Mouse (Mus musculus) liver, embryonic 14.5 days (tissue): ENCODE measurements around the gene Fam129a. TPM values are rescaled to one million over a fixed set of nuclear protein-coding genes. Genes with fewer than 3 reads are reported as not detected.

ENCODE experiments used
- ATAC-seq: fragments of 200-750 bp; cut with Nextera tagmentation; 2 replicates; pipeline ENCODE4 v1.8.0; 2017; ENCODE audit warnings: moderate number of reproducible peaks, mild to moderate bottlenecking, moderate library complexity; ENCODE audit not compliant: insufficient read depth
- DNase-seq, 3 experiments: peaks; one replicate each; pipeline ENCODE4 v3.0.0-alpha.2; 2012 to 2013; ENCODE audit warnings: low read depth in 3 of 3, low spot score in 3 of 3
- H3K27ac ChIP-seq: fragments of 300-500 bp; sonication (generic); 2 replicates; pipeline ENCODE4 v1.5.1; 2014; ENCODE audit warnings: moderate library complexity, mild to moderate bottlenecking, control low read depth, inconsistent platforms
- H3K27me3 ChIP-seq: fragments of 300-500 bp; sonication (generic); 2 replicates; pipeline ENCODE4 v1.6.1; 2014; ENCODE audit warnings: mild to moderate bottlenecking, low read length, moderate library complexity; ENCODE audit not compliant: control insufficient read depth, insufficient read depth
- H3K36me3 ChIP-seq: fragments of 300-500 bp; sonication (generic); replicated peaks from 2 replicates; pipeline ENCODE4 v1.6.1; 2014; ENCODE audit warnings: low read depth; ENCODE audit not compliant: control insufficient read depth, insufficient read depth
- H3K4me1 ChIP-seq, 2 experiments: fragments of 200-500 bp in 1 of 2; fragments of 300-500 bp in 1 of 2; sonication (generic) in 1 of 2; replicated peaks; 2 replicates each; pipeline ENCODE4 v1.6.1; 2012 to 2014; ENCODE audit warnings: antibody characterized with exemption in 1 of 2, inconsistent platforms in 1 of 2, low read length in 1 of 2; ENCODE audit not compliant: control insufficient read depth in 2 of 2, insufficient read depth in 2 of 2
- H3K4me2 ChIP-seq: fragments of 300-500 bp; sonication (generic); 2 replicates; pipeline ENCODE4 v1.6.1; 2014; ENCODE audit warnings: low read depth, mild to moderate bottlenecking, control low read depth, moderate library complexity
- H3K4me3 ChIP-seq, 2 experiments: fragments of 200-500 bp in 1 of 2; fragments of 300-500 bp in 1 of 2; sonication (generic) in 1 of 2; 2 replicates each; pipeline ENCODE4 v1.5.1; 2012 to 2014; ENCODE audit warnings: low read depth in 2 of 2, low read length in 2 of 2, mild to moderate bottlenecking in 2 of 2, control low read depth in 1 of 2, inconsistent platforms in 1 of 2, moderate library complexity in 1 of 2; ENCODE audit not compliant: insufficient read depth in 1 of 2
- H3K9ac ChIP-seq: fragments of 300-500 bp; sonication (generic); replicated peaks from 2 replicates; pipeline ENCODE4 v1.6.1; 2014; ENCODE audit warnings: mild to moderate bottlenecking, control low read depth, moderate library complexity
- H3K9me3 ChIP-seq: fragments of 300-500 bp; sonication (generic); 2 replicates; pipeline ENCODE4 v1.6.1; 2016; ENCODE audit warnings: low read length, mixed read lengths; ENCODE audit not compliant: control insufficient read depth
- CTCF ChIP-seq: IDR thresholded peaks from 2 replicates; pipeline ENCODE4 v1.5.1; 2016; ENCODE audit warnings: antibody characterized with exemption, low read depth, control low read depth
- EP300 ChIP-seq: IDR thresholded peaks from 2 replicates; pipeline ENCODE4 v1.6.1; 2016; ENCODE audit warnings: antibody characterized with exemption, low read depth
- WGBS: fragments of 180-500 bp; shearing (Covaris S2); extraction: QIAGEN DNeasy Blood & Tissue Kit; methylation state at CpG from one replicate; pipeline ENCODE4 v1.1.7; 2014; ENCODE audit not compliant: insufficient replicate concordance; 5-methylcytosine and 5-hydroxymethylcytosine counted together
- polyA plus RNA-seq, 2 experiments: library from polyadenylated mRNA; depleted of rRNA in 1 of 2; stranded (reverse) in 1 of 2; unstranded in 1 of 2; fragments of >200 nt; fragmentation: Nextera tagmentation in 1 of 2; extraction: Ambion mirVana in 1 of 2; gene quantifications; 2 replicates each; pipeline versions ENCODE4 v1.2.1 to v1.2.3; 2012 to 2014

Gene Fam129a
- polyA plus RNA-seq, 2 experiments: 1.5 to 3.4 TPM

- Histone ChIP-seq H3K9ac (no peak overlapping the region), H3K36me3 (no peaks in the 10 kb centered on the region), H3K4me1 (no peaks in the 10 kb centered on the region), H3K4me3 (no peak overlapping the region), H3K9me3 (no peaks in the 10 kb centered on the region), H3K27ac (no peak overlapping the region), H3K27me3 (no peaks in the 10 kb centered on the region), H3K4me2 (no peak overlapping the region)
- ATAC-seq (no peak), DNase-seq (no peak)
- TF ChIP-seq EP300 (no peak), CTCF (no peak)
- 43% methylated on average over 6 of the region's 6 CpGs for WGBS
Observed at GRCm38 (mm10) chr1:151563893-151564292, 7.1 kb upstream of the Fam129a start.

GRCm38 (mm10) chr1:151564377-151564776, 6.6 kb upstream of the Fam129a start:
- Histone ChIP-seq H3K4me3 (no peak overlapping the region), H3K27me3 (no peaks in the 10 kb centered on the region), H3K36me3 (no peaks in the 10 kb centered on the region), H3K9me3 (no peaks in the 10 kb centered on the region), H3K4me1 (no peaks in the 10 kb centered on the region), H3K27ac (no peak overlapping the region), H3K4me2 (no peak overlapping the region), H3K9ac (no peak overlapping the region)
- TF ChIP-seq CTCF: peak; percentile 92
- no peak for TF ChIP-seq EP300
- DNase-seq: peak; percentile 22 to 32 (median 25)
- 12% methylated on average over 12 of the region's 12 CpGs for WGBS
- ATAC-seq: 0 out of 2 replicates have a peak, but pooled peaks have one; percentile 28

- H3K9me3 ChIP-seq: no peaks in the 10 kb centered on the region
- WGBS: 57% methylated on average over 7 of the region's 7 CpGs
- no peak for TF ChIP-seq EP300
- no peak for TF ChIP-seq CTCF
- H3K4me2 ChIP-seq: no peak overlapping the region
- H3K4me1 ChIP-seq: peaks cover 0 to 5% of the 10 kb centered on the region in 2 experiments; a peak in 2 of 4 replicates
- no peak overlapping the region for H3K9ac ChIP-seq
- no peak overlapping the region for H3K27ac ChIP-seq
- H3K4me3 ChIP-seq: no peak overlapping the region
- DNase-seq: peak in 1 of 3 experiments; percentile 14
- peak; percentile 42; the same call in 1 of the 2 replicates for ATAC-seq
- H3K36me3 ChIP-seq: no peaks in the 10 kb centered on the region
- H3K27me3 ChIP-seq: peaks cover 4% of the 10 kb centered on the region
Observed at GRCm38 (mm10) chr1:151568682-151569081, 2.3 kb upstream of the Fam129a start.

GRCm38 (mm10) chr1:151571838-151572578, 1.0 kb downstream of the Fam129a start:
- DNase-seq (no peak), ATAC-seq (no peak)
- H3K36me3 ChIP-seq: no peaks in the 10 kb centered on the region
- no peak for TF ChIP-seq EP300
- TF ChIP-seq CTCF: no peak
- H3K4me3 ChIP-seq: peak overlapping the region; percentile 42 to 46
- no peaks in the 10 kb centered on the region for H3K9me3 ChIP-seq
- H3K27ac ChIP-seq: no peak overlapping the region
- WGBS: 4% methylated on average over 10 of the region's 10 CpGs
- H3K4me2 ChIP-seq: peak overlapping the region; percentile 60
- H3K9ac ChIP-seq: no peak overlapping the region
- H3K4me1 ChIP-seq: peaks cover 0 to 5% of the 10 kb centered on the region in 2 experiments; a peak in 2 of 4 replicates
- peaks cover 4% of the 10 kb centered on the region for H3K27me3 ChIP-seq

GRCm38 (mm10) chr1:151572601-151573320, 1.8 kb downstream of the Fam129a start:
- no peak overlapping the region for H3K27ac ChIP-seq
- no peaks in the 10 kb centered on the region for H3K9me3 ChIP-seq
- H3K9ac ChIP-seq: no peak overlapping the region
- TF ChIP-seq EP300 (no peak), CTCF (no peak)
- H3K4me2 ChIP-seq: no peak overlapping the region
- H3K4me3 ChIP-seq: no peak overlapping the region
- peaks cover 0 to 5% of the 10 kb centered on the region in 2 experiments; a peak in 2 of 4 replicates for H3K4me1 ChIP-seq
- WGBS: 58% methylated on average over 7 of the region's 7 CpGs
- peaks cover 4% of the 10 kb centered on the region for H3K27me3 ChIP-seq
- DNase-seq: no peak
- no peak for ATAC-seq
- no peaks in the 10 kb centered on the region for H3K36me3 ChIP-seq
